Mouse (Mus musculus) ES-Bruce4 (cell line): Measurements from ENCODE around the gene Itsn2. TPM values are rescaled to one million over a fixed set of nuclear protein-coding genes. Genes with fewer than 3 reads are reported as not detected.

ENCODE experiments used
- H3K27ac ChIP-seq: 2 replicates; pipeline ENCODE4 v1.5.1; 2012; ENCODE audit warnings: low read length, inconsistent platforms; ENCODE audit not compliant: insufficient read depth
- H3K27me3 ChIP-seq: 2 replicates; pipeline ENCODE4 v1.6.1; 2012; ENCODE audit warnings: mild to moderate bottlenecking, low read length, inconsistent platforms; ENCODE audit not compliant: control insufficient read depth, poor library complexity, insufficient read depth, severe bottlenecking
- H3K36me3 ChIP-seq: 2 replicates; pipeline ENCODE4 v1.6.1; 2012; ENCODE audit warnings: inconsistent platforms, mild to moderate bottlenecking, low read length, moderate library complexity; ENCODE audit not compliant: control insufficient read depth, poor library complexity, insufficient read depth, severe bottlenecking
- H3K4me1 ChIP-seq: one replicate; pipeline ENCODE4 v1.8.1; 2011; ENCODE audit warnings: low read length; ENCODE audit not compliant: control insufficient read depth, insufficient read depth
- H3K4me3 ChIP-seq: 2 replicates; pipeline ENCODE4 v1.5.1; 2011; ENCODE audit warnings: low read depth, mild to moderate bottlenecking, low read length
- H3K9ac ChIP-seq: 2 replicates; pipeline ENCODE4 v1.6.1; 2012; ENCODE audit warnings: low read depth, mild to moderate bottlenecking, inconsistent platforms; ENCODE audit not compliant: poor library complexity, severe bottlenecking
- H3K9me3 ChIP-seq: replicated peaks from 2 replicates; pipeline ENCODE4 v1.6.1; 2012; ENCODE audit warnings: mild to moderate bottlenecking, low read length, inconsistent platforms; ENCODE audit not compliant: control insufficient read depth, poor library complexity, insufficient read depth, severe bottlenecking
- CTCF ChIP-seq: IDR thresholded peaks from one replicate; pipeline ENCODE4 v1.8.1; 2011; ENCODE audit warnings: low read depth, low read length
- EP300 ChIP-seq: IDR thresholded peaks from 2 replicates; pipeline ENCODE4 v1.6.1; 2011; ENCODE audit warnings: low read depth, low read length; ENCODE audit not compliant: insufficient read depth
- POLR2A ChIP-seq: IDR thresholded peaks from one replicate; pipeline ENCODE4 v1.8.1; 2011; ENCODE audit warnings: low read length; ENCODE audit not compliant: insufficient read depth
- polyA plus RNA-seq: library from polyadenylated mRNA; stranded (reverse); fragments of >200 nt; gene quantifications from 2 replicates; pipeline ENCODE4 v1.2.4, GENCODE M21; 2011; ENCODE audit warnings: low read depth; ENCODE audit not compliant: missing spikeins, insufficient read depth, insufficient read length

Itsn2 gene
- polyA plus RNA-seq, 1 experiment: 35.3 TPM

- no peak overlapping the region for H3K9ac ChIP-seq
- H3K4me3 ChIP-seq: no peak overlapping the region
- H3K36me3 ChIP-seq: no peaks in the 10 kb centered on the region; the same call in 1 of the 2 replicates
- H3K9me3 ChIP-seq: no peaks in the 10 kb centered on the region
- TF ChIP-seq EP300 (no peak), CTCF (no peak), POLR2A (no peak)
- H3K27me3 ChIP-seq: no peaks in the 10 kb centered on the region
- no peak overlapping the region for H3K27ac ChIP-seq
- no peaks in the 10 kb centered on the region for H3K4me1 ChIP-seq
Observed at GRCm38 (mm10) chr12:4708881-4709604, 116.6 kb downstream of the Itsn2 start.

- Histone ChIP-seq H3K9me3 (no peaks in the 10 kb centered on the region), H3K27ac (no peak overlapping the region), H3K4me1 (no peaks in the 10 kb centered on the region), H3K36me3 (no peaks in the 10 kb centered on the region; the same call in 1 of the 2 replicates), H3K4me3 (no peak overlapping the region), H3K27me3 (no peaks in the 10 kb centered on the region), H3K9ac (no peak overlapping the region)
- TF ChIP-seq POLR2A: no peak
- TF ChIP-seq EP300: no peak
- no peak for TF ChIP-seq CTCF
Observed at GRCm38 (mm10) chr12:4709926-4710325, 117.5 kb downstream of the Itsn2 start.

DNA sequence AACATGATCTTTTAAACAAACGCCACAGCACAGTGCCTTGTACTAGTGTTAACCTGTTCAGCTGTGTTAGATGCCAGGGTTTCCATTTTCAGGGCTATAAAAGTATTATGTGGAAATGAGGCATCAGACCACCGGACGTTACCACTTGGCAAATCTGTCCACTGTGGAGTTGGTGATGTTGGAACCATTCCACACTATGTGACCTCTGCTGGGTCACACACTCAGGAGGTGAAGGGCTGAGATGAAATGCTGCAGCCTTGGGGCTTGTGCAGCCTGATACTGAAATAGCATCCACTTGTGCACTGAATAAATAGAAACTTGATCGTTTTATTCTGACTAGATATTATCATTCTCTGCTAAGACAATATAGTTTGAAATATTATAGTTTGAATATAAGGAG lies 120.9 kb downstream of the Itsn2 start:
- H3K9ac ChIP-seq: no peak overlapping the region

GRCm38 (mm10) chr12:4715606-4716005 lies 123.2 kb downstream of the Itsn2 start:
- Histone ChIP-seq H3K9me3 (no peaks in the 10 kb centered on the region), H3K4me3 (no peak overlapping the region), H3K27me3 (no peaks in the 10 kb centered on the region), H3K36me3 (no peaks in the 10 kb centered on the region), H3K4me1 (no peaks in the 10 kb centered on the region), H3K27ac (no peak overlapping the region), H3K9ac (no peak overlapping the region)
- TF ChIP-seq EP300: no peak
- TF ChIP-seq CTCF: no peak
- TF ChIP-seq POLR2A: no peak

More for the DNA sequence above, 120.9 kb downstream of the Itsn2 start:
- Histone ChIP-seq H3K4me1 (no peaks in the 10 kb centered on the region), H3K4me3 (no peak overlapping the region), H3K36me3 (no peaks in the 10 kb centered on the region), H3K27me3 (no peaks in the 10 kb centered on the region), H3K9me3 (no peaks in the 10 kb centered on the region), H3K27ac (no peak overlapping the region)
- TF ChIP-seq CTCF (no peak), EP300 (no peak), POLR2A (no peak)

- H3K27me3 ChIP-seq: no peaks in the 10 kb centered on the region
- no peaks in the 10 kb centered on the region for H3K4me1 ChIP-seq
- H3K36me3 ChIP-seq: no peaks in the 10 kb centered on the region
- no peak overlapping the region for H3K27ac ChIP-seq
- no peaks in the 10 kb centered on the region for H3K9me3 ChIP-seq
- H3K9ac ChIP-seq: no peak overlapping the region
- no peak overlapping the region for H3K4me3 ChIP-seq
- TF ChIP-seq CTCF: no peak
- TF ChIP-seq POLR2A: no peak
- no peak for TF ChIP-seq EP300
Observed at GRCm38 (mm10) chr12:4717417-4717816, 125.0 kb downstream of the Itsn2 start.

GRCm38 (mm10) chr12:4719066-4719761 lies 126.8 kb downstream of the Itsn2 start:
- Histone ChIP-seq H3K9ac (no peak overlapping the region), H3K4me1 (no peaks in the 10 kb centered on the region), H3K27me3 (no peaks in the 10 kb centered on the region), H3K4me3 (no peak overlapping the region), H3K36me3 (no peaks in the 10 kb centered on the region), H3K9me3 (0 out of 2 replicates have a peak, but pooled peaks cover 3% of the 10 kb centered on the region), H3K27ac (no peak overlapping the region)
- TF ChIP-seq POLR2A (no peak), CTCF (no peak), EP300 (no peak)
